Mouse (Mus musculus) MEL (cell line): ENCODE data around the gene Morc4. TPM values are rescaled to one million over a fixed set of nuclear protein-coding genes. Genes with fewer than 3 reads are reported as not detected.
A peak's percentile ranks its signal among the peaks of the same experiment; 100 is the strongest.

ENCODE experiments used
- DNase-seq: peaks from one replicate; pipeline ENCODE4 v3.0.0; 2011; ENCODE audit warnings: low read depth, low spot score
- H3K27ac ChIP-seq: 2 replicates; pipeline ENCODE4 v1.5.1; 2012; ENCODE audit warnings: low read depth, mild to moderate bottlenecking, control low read depth, low read length, moderate library complexity; ENCODE audit not compliant: control insufficient read depth
- H3K27me3 ChIP-seq, 2 experiments: fragments of 150-350 bp in 1 of 2; sonication (generic) in 1 of 2; 2 replicates each; pipeline ENCODE4 v1.6.1; 2012; ENCODE audit warnings: low read length in 2 of 2, mild to moderate bottlenecking in 2 of 2, improper control_type of control experiment in 1 of 2, moderate library complexity in 1 of 2; ENCODE audit not compliant: insufficient read depth in 2 of 2, control insufficient read depth in 1 of 2
- H3K36me3 ChIP-seq, 2 experiments: 2 replicates each; pipeline ENCODE4 v1.6.1; 2012 to 2014; ENCODE audit warnings: low read length in 2 of 2, improper control_type of control experiment in 1 of 2, inconsistent platforms in 1 of 2, mild to moderate bottlenecking in 1 of 2; ENCODE audit not compliant: insufficient read depth in 2 of 2, control insufficient read depth in 1 of 2
- H3K4me1 ChIP-seq, 2 experiments: fragments of 150-350 bp in 1 of 2; sonication (generic) in 1 of 2; 2 replicates each; pipeline ENCODE4 v1.6.1; 2012; ENCODE audit warnings: low read length in 2 of 2, improper control_type of control experiment in 1 of 2, mild to moderate bottlenecking in 1 of 2; ENCODE audit not compliant: insufficient read depth in 2 of 2, control insufficient read depth in 1 of 2
- H3K4me3 ChIP-seq, 2 experiments: fragments of 150-350 bp in 1 of 2; sonication (generic) in 1 of 2; 2 replicates each; pipeline ENCODE4 v1.5.1; 2012; ENCODE audit warnings: low read depth in 2 of 2, low read length in 2 of 2, mild to moderate bottlenecking in 2 of 2, moderate library complexity in 2 of 2, control low read depth in 1 of 2, improper control_type of control experiment in 1 of 2; ENCODE audit not compliant: control insufficient read depth in 1 of 2, insufficient read depth in 1 of 2
- H3K79me2 ChIP-seq: 2 replicates; pipeline ENCODE4 v1.6.1; 2012; ENCODE audit warnings: mild to moderate bottlenecking, low read length, moderate library complexity; ENCODE audit not compliant: control insufficient read depth, poor library complexity, insufficient read depth
- H3K9ac ChIP-seq: 2 replicates; pipeline ENCODE4 v1.6.1; 2012; ENCODE audit warnings: low read depth, mild to moderate bottlenecking, control low read depth, low read length, moderate library complexity; ENCODE audit not compliant: control insufficient read depth, poor library complexity, severe bottlenecking
- H3K9me3 ChIP-seq: fragments of 150-350 bp; sonication (generic); replicated peaks from 2 replicates; pipeline ENCODE4 v1.6.1; 2012; ENCODE audit warnings: mild to moderate bottlenecking, low read length, improper control_type of control experiment, moderate library complexity; ENCODE audit not compliant: insufficient read depth
- CHD1 ChIP-seq: IDR thresholded peaks from 2 replicates; pipeline ENCODE4 v1.6.1; 2012; ENCODE audit warnings: low read depth, mild to moderate bottlenecking, inconsistent platforms, low read length, improper control_type of control experiment
- CTCF ChIP-seq, 3 experiments: IDR thresholded peaks in 2 of 3; conservative IDR thresholded peaks in 1 of 3; 2 replicates each; pipeline ENCODE4 v1.5.1; 2011 to 2012; ENCODE audit warnings: low read length in 3 of 3, low read depth in 2 of 3, mild to moderate bottlenecking in 2 of 3, improper control_type of control experiment in 1 of 3, inconsistent platforms in 1 of 3, mixed read lengths in 1 of 3, moderate library complexity in 1 of 3; ENCODE audit not compliant: control insufficient read depth in 1 of 3, insufficient read depth in 1 of 3, poor library complexity in 1 of 3, severe bottlenecking in 1 of 3
- E2F4 ChIP-seq: IDR thresholded peaks from 2 replicates; pipeline ENCODE4 v1.6.1; 2011; ENCODE audit warnings: low read depth, low read length, improper control_type of control experiment, borderline replicate concordance
- ELF1 ChIP-seq: IDR thresholded peaks from 2 replicates; pipeline ENCODE4 v1.6.1; 2014; ENCODE audit warnings: low read depth, mild to moderate bottlenecking, inconsistent platforms, low read length, improper control_type of control experiment, moderate library complexity
- EP300 ChIP-seq, 2 experiments: IDR thresholded peaks; 2 replicates each; pipeline ENCODE4 v1.6.1; 2011; ENCODE audit warnings: improper control_type of control experiment in 2 of 2, low read length in 2 of 2, low read depth in 1 of 2, mild to moderate bottlenecking in 1 of 2
- GABPA ChIP-seq: IDR thresholded peaks from 2 replicates; pipeline ENCODE4 v1.6.1; 2012; ENCODE audit warnings: low read depth, mild to moderate bottlenecking, inconsistent platforms, low read length, improper control_type of control experiment, moderate library complexity
- HCFC1 ChIP-seq: IDR thresholded peaks from 2 replicates; pipeline ENCODE4 v1.6.1; 2012; ENCODE audit warnings: low read depth, mild to moderate bottlenecking, inconsistent platforms, low read length, improper control_type of control experiment, moderate library complexity
- JUND ChIP-seq: IDR thresholded peaks from 2 replicates; pipeline ENCODE4 v1.6.1; 2011; ENCODE audit warnings: low read depth, mild to moderate bottlenecking, improper control_type of control experiment, low read length
- MAZ ChIP-seq: IDR thresholded peaks from 2 replicates; pipeline ENCODE4 v1.6.1; 2012; ENCODE audit warnings: low read depth, mild to moderate bottlenecking, inconsistent platforms, low read length, improper control_type of control experiment
- MEF2A ChIP-seq: IDR thresholded peaks from 2 replicates; pipeline ENCODE4 v1.6.1; 2014; ENCODE audit warnings: low read depth, mild to moderate bottlenecking, inconsistent platforms, low read length, improper control_type of control experiment; ENCODE audit not compliant: poor library complexity, insufficient replicate concordance, severe bottlenecking; ENCODE audit errors: extremely low read depth
- MXI1 ChIP-seq: IDR thresholded peaks from 2 replicates; pipeline ENCODE4 v1.6.1; 2011; ENCODE audit warnings: mild to moderate bottlenecking, low read depth, low read length, improper control_type of control experiment
- MYB ChIP-seq: IDR thresholded peaks from 2 replicates; pipeline ENCODE4 v1.6.1; 2011; ENCODE audit warnings: mild to moderate bottlenecking, low read depth, low read length, improper control_type of control experiment
- MYC ChIP-seq: IDR thresholded peaks from 2 replicates; pipeline ENCODE4 v1.6.1; 2011; ENCODE audit warnings: low read depth, mild to moderate bottlenecking, low read length, improper control_type of control experiment, moderate library complexity
- POLR2AphosphoS2 ChIP-seq: IDR thresholded peaks from 2 replicates; pipeline ENCODE4 v1.6.1; 2011; ENCODE audit warnings: low read length, improper control_type of control experiment
- POLR2AphosphoS5 ChIP-seq: IDR thresholded peaks from 2 replicates; pipeline ENCODE4 v1.6.1; 2012; ENCODE audit warnings: low read depth, borderline replicate concordance, mild to moderate bottlenecking, inconsistent platforms, low read length, moderate library complexity, mixed read lengths
- RCOR1 ChIP-seq: IDR thresholded peaks from 2 replicates; pipeline ENCODE4 v1.6.1; 2012; ENCODE audit warnings: low read depth, mild to moderate bottlenecking, inconsistent platforms, low read length, improper control_type of control experiment
- SIN3A ChIP-seq: IDR thresholded peaks from 2 replicates; pipeline ENCODE4 v1.6.1; 2012; ENCODE audit warnings: low read length, improper control_type of control experiment, inconsistent platforms
- SMC3 ChIP-seq: IDR thresholded peaks from 2 replicates; pipeline ENCODE4 v1.6.1; 2011; ENCODE audit warnings: low read depth, low read length, improper control_type of control experiment
- TAL1 ChIP-seq: IDR thresholded peaks from 2 replicates; pipeline ENCODE4 v1.6.1; 2012; ENCODE audit warnings: mild to moderate bottlenecking, inconsistent platforms, low read length, moderate library complexity, mixed read lengths
- TBP ChIP-seq: IDR thresholded peaks from 2 replicates; pipeline ENCODE4 v1.8.0; 2011; ENCODE audit warnings: low read depth, low read length, improper control_type of control experiment
- UBTF ChIP-seq: IDR thresholded peaks from 2 replicates; pipeline ENCODE4 v1.6.1; 2012; ENCODE audit warnings: low read depth, mild to moderate bottlenecking, inconsistent platforms, low read length, improper control_type of control experiment, moderate library complexity, borderline replicate concordance; ENCODE audit not compliant: insufficient read depth
- USF2 ChIP-seq, 2 experiments: IDR thresholded peaks; 2 replicates each; pipeline ENCODE4 v1.6.1; 2011 to 2012; ENCODE audit warnings: improper control_type of control experiment in 2 of 2, low read length in 2 of 2, borderline replicate concordance in 1 of 2, inconsistent platforms in 1 of 2, low read depth in 1 of 2, mild to moderate bottlenecking in 1 of 2; ENCODE audit not compliant: insufficient read depth in 1 of 2
- polyA plus RNA-seq, 2 experiments: library from polyadenylated mRNA; stranded (reverse) in 1 of 2; unstranded in 1 of 2; fragments of >175 nt in 1 of 2; fragments of >200 nt in 1 of 2; gene quantifications; 2 replicates each; pipeline versions ENCODE4 v1.2.1 to v1.2.4; 2012; ENCODE audit warnings: low replicate concordance in 2 of 2, low read depth in 1 of 2; ENCODE audit not compliant: insufficient read length in 2 of 2, insufficient read depth in 1 of 2, missing spikeins in 1 of 2
- total RNA-seq: library from RNA; depleted of rRNA; stranded (reverse); fragments of 300-350 nt; gene quantifications from 2 replicates; pipeline ENCODE4 v1.2.3, GENCODE M21; 2012

Gene Morc4
- total and polyA plus RNA-seq, 3 experiments = 4.2 to 221 (median 20.4) TPM

- H3K27ac ChIP-seq = peak overlapping the region; percentile 91
- H3K9ac ChIP-seq = peak overlapping the region; percentile 53
- TF ChIP-seq EP300 (IDR thresholded peaks at IDR 0.05; ENCODE audit: low read depth in 1 of 2, low read length in 2 of 2) (0 out of 4 replicates have a peak, but pooled peaks of 1 of the 2 experiments have one; percentile 2), MYB (no peak), TBP (no peak), JUND (0 out of 2 replicates have a peak, but pooled peaks have one; percentile 15), MAZ (no peak)
- no peaks in the 10 kb centered on the region for H3K9me3 ChIP-seq
- H3K27me3 ChIP-seq = no peaks in the 10 kb centered on the region
- DNase-seq = peak; percentile 56
- no peaks in the 10 kb centered on the region for H3K79me2 ChIP-seq
- H3K4me3 ChIP-seq = no peak overlapping the region
- H3K36me3 ChIP-seq = peaks cover 0 to 39% of the 10 kb centered on the region in 2 experiments; a peak in 2 of 4 replicates
- peaks cover 21 to 43% of the 10 kb centered on the region in 2 experiments for H3K4me1 ChIP-seq
Measured at GRCm38 (mm10) chrX:139812636-139813298, 58.7 kb downstream of the Morc4 start.

- no peaks in the 10 kb centered on the region for H3K27me3 ChIP-seq
- DNase-seq = no peak
- TF ChIP-seq SMC3 (no peak), EP300 (IDR thresholded peaks at IDR 0.05; ENCODE audit: low read depth in 1 of 2, low read length in 2 of 2) (no peak), POLR2AphosphoS2 (no peak), MXI1 (no peak), MYC (no peak), GABPA (no peak), HCFC1 (no peak)
- H3K27ac ChIP-seq = no peak overlapping the region
- H3K9me3 ChIP-seq = no peaks in the 10 kb centered on the region
- no peak overlapping the region for H3K9ac ChIP-seq
- H3K4me3 ChIP-seq = no peak overlapping the region
- peaks cover 0 to 14% of the 10 kb centered on the region in 2 experiments; a peak in 2 of 4 replicates for H3K36me3 ChIP-seq
- no peaks in the 10 kb centered on the region for H3K79me2 ChIP-seq
- H3K4me1 ChIP-seq = peaks cover 6 to 15% of the 10 kb centered on the region in 2 experiments
Measured at GRCm38 (mm10) chrX:139808501-139808900, 63.0 kb downstream of the Morc4 start.

GRCm38 (mm10) chrX:139808085-139808484, 63.4 kb downstream of the Morc4 start:
- Histone ChIP-seq H3K36me3 (peaks cover 0 to 13% of the 10 kb centered on the region in 2 experiments; a peak in 2 of 4 replicates), H3K4me3 (no peak overlapping the region), H3K9ac (no peak overlapping the region), H3K79me2 (no peaks in the 10 kb centered on the region), H3K27me3 (no peaks in the 10 kb centered on the region), H3K9me3 (no peaks in the 10 kb centered on the region), H3K4me1 (peaks cover 2 to 11% of the 10 kb centered on the region in 2 experiments), H3K27ac (no peak overlapping the region)
- TF ChIP-seq CTCF (IDR thresholded peaks at IDR 0.05 in 2 of 3, conservative IDR thresholded peaks at IDR 0.05 in 1 of 3; ENCODE audit: control insufficient read depth in 1 of 3, insufficient read depth in 1 of 3, low read depth in 2 of 3, low read length in 3 of 3, poor library complexity in 1 of 3, severe bottlenecking in 1 of 3) = no peak
- no peak for TF ChIP-seq MYC
- no peak for TF ChIP-seq RCOR1
- no peak for TF ChIP-seq USF2 (IDR thresholded peaks at IDR 0.05; ENCODE audit: borderline replicate concordance in 1 of 2, insufficient read depth in 1 of 2, low read depth in 1 of 2, low read length in 2 of 2)
- TF ChIP-seq POLR2AphosphoS5 = no peak
- TF ChIP-seq ELF1 = no peak
- TF ChIP-seq TAL1 = no peak
- no peak for TF ChIP-seq JUND
- no peak for TF ChIP-seq MEF2A
- no peak for TF ChIP-seq SIN3A
- no peak for TF ChIP-seq E2F4
- no peak for TF ChIP-seq HCFC1
- no peak for TF ChIP-seq UBTF
- no peak for TF ChIP-seq CHD1
- no peak for DNase-seq
